Comparison of ENCODE assay signal across 10 mouse cellular contexts in genomic region chr12:5983937-5984610, GRCm38 (mm10).
DNase-seq lines count a peak whose midpoint lies in the region; ATAC-seq and TF ChIP-seq lines count a peak whose summit lies in the region.
"Had no signal": no experiment of that assay in that cellular context is flagged by ENCODE, and none has a peak within 500 bp of the region (broad histone marks: within the 10 kb centered on the region; RNA-seq: fewer than 3 reads in every experiment).

No protein-coding gene starts in this region.

- TF ChIP-seq CTCF in kidney, postnatal 0 days (IDR thresholded peaks at IDR 0.05; ENCODE audit: low read depth) = no peak
- no peak for TF ChIP-seq CTCF in hindbrain, postnatal 0 days (IDR thresholded peaks at IDR 0.05; ENCODE audit: low read depth)
- no peak for TF ChIP-seq CTCF in stomach, postnatal 0 days (IDR thresholded peaks at IDR 0.05; ENCODE audit: low read depth)

- H3K4me3 ChIP-seq in kidney, postnatal 0 days (replicated peaks; ENCODE audit: low read depth, low read length) = no peak overlapping the region
- no peak overlapping the region for H3K4me3 ChIP-seq in kidney, embryonic 16.5 days (ENCODE audit: low read length)
- H3K4me3 ChIP-seq in hindbrain, postnatal 0 days (ENCODE audit: low read length) = no peak overlapping the region
- no peak overlapping the region for H3K4me3 ChIP-seq in stomach, postnatal 0 days (ENCODE audit: low read depth, low read length)
- H3K4me3 ChIP-seq: heart, embryonic 12.5 days; limb, embryonic 15.5 days had no signal

- H3K36me3 ChIP-seq in kidney, postnatal 0 days (ENCODE audit: insufficient read depth, low read length) = no peaks in the 10 kb centered on the region
- no peaks in the 10 kb centered on the region for H3K36me3 ChIP-seq in kidney, embryonic 16.5 days (ENCODE audit: insufficient read depth, low read length)
- H3K36me3 ChIP-seq in hindbrain, postnatal 0 days (ENCODE audit: insufficient read depth, low read length) = no peaks in the 10 kb centered on the region
- no peaks in the 10 kb centered on the region for H3K36me3 ChIP-seq in stomach, postnatal 0 days (ENCODE audit: control insufficient read depth, insufficient read depth, low read length)
- H3K36me3 ChIP-seq: heart, embryonic 12.5 days; limb, embryonic 15.5 days had no signal

- no peak overlapping the region for H3K4me2 ChIP-seq in kidney, postnatal 0 days (ENCODE audit: low read length)
- no peak overlapping the region for H3K4me2 ChIP-seq in kidney, embryonic 16.5 days (replicated peaks; ENCODE audit: low read depth, low read length)
- 0 out of 2 replicates have a peak overlapping the region, but pooled peaks have one; percentile 16 for H3K4me2 ChIP-seq in hindbrain, postnatal 0 days (ENCODE audit: low read depth, low read length)
- H3K4me2 ChIP-seq in stomach, postnatal 0 days (replicated peaks; ENCODE audit: low read depth) = 0 out of 2 replicates have a peak overlapping the region, but pooled peaks have one; percentile 5
- H3K4me2 ChIP-seq: heart, embryonic 12.5 days; limb, embryonic 15.5 days had no signal

- 27% methylated on average over 13 of the region's 13 CpGs for WGBS in kidney, postnatal 0 days
- WGBS in kidney, embryonic 16.5 days = 36% methylated on average over 13 of the region's 13 CpGs
- 51% methylated on average over 13 of the region's 13 CpGs for WGBS in hindbrain, postnatal 0 days
- WGBS in stomach, postnatal 0 days = 39% methylated on average over 13 of the region's 13 CpGs

- no peaks in the 10 kb centered on the region for H3K27me3 ChIP-seq in kidney, postnatal 0 days (ENCODE audit: insufficient read depth, low read length)
- H3K27me3 ChIP-seq in kidney, embryonic 16.5 days (ENCODE audit: insufficient read depth, low read length) = no peaks in the 10 kb centered on the region
- H3K27me3 ChIP-seq in hindbrain, postnatal 0 days (ENCODE audit: insufficient read depth, low read length) = no peaks in the 10 kb centered on the region
- no peaks in the 10 kb centered on the region for H3K27me3 ChIP-seq in stomach, postnatal 0 days (ENCODE audit: control insufficient read depth, insufficient read depth, low read length)
- H3K27me3 ChIP-seq: heart, embryonic 12.5 days; limb, embryonic 15.5 days had no signal

- no peaks in the 10 kb centered on the region for H3K9me3 ChIP-seq in kidney, postnatal 0 days (replicated peaks; ENCODE audit: low read length)
- no peaks in the 10 kb centered on the region for H3K9me3 ChIP-seq in kidney, embryonic 16.5 days (ENCODE audit: low read length)
- H3K9me3 ChIP-seq in hindbrain, postnatal 0 days (ENCODE audit: low read length) = no peaks in the 10 kb centered on the region
- no peaks in the 10 kb centered on the region for H3K9me3 ChIP-seq in stomach, postnatal 0 days (ENCODE audit: control insufficient read depth, low read length)
- H3K9me3 ChIP-seq: heart, embryonic 12.5 days; limb, embryonic 15.5 days had no signal

- no peak for ATAC-seq in kidney, postnatal 0 days (replicated peaks; ENCODE audit: low FRiP score, low read depth)
- no peak for ATAC-seq in kidney, embryonic 16.5 days (ENCODE audit: low FRiP score, low TSS enrichment)
- no peak for ATAC-seq in hindbrain, postnatal 0 days
- ATAC-seq in stomach, postnatal 0 days (ENCODE audit: low FRiP score, low TSS enrichment) = no peak

- no peak overlapping the region for H3K9ac ChIP-seq in kidney, postnatal 0 days (ENCODE audit: low read depth, low read length)
- no peak overlapping the region for H3K9ac ChIP-seq in kidney, embryonic 16.5 days (replicated peaks; ENCODE audit: low read length)
- no peak overlapping the region for H3K9ac ChIP-seq in hindbrain, postnatal 0 days (replicated peaks; ENCODE audit: low read length)
- no peak overlapping the region for H3K9ac ChIP-seq in stomach, postnatal 0 days (ENCODE audit: low read length)
- H3K9ac ChIP-seq: heart, embryonic 12.5 days; limb, embryonic 15.5 days had no signal

- no peak for TF ChIP-seq EP300 in stomach, postnatal 0 days (optimal IDR thresholded peaks at IDR 0.05)

- peak; percentile 43 for DNase-seq in kidney, postnatal 0 days (ENCODE audit: low spot score)
- DNase-seq in retina, postnatal 1 day = peak; percentile 52
- DNase-seq in retina, embryonic 14.5 days (ENCODE audit: low spot score) = no peak
- DNase-seq in hindbrain, postnatal 0 days (ENCODE audit: low spot score) = peak; percentile 52
- DNase-seq in stomach, postnatal 0 days (ENCODE audit: low spot score) = no peak
- DNase-seq in cerebellum, adult 18-20 months = no peak
- DNase-seq: spleen, adult 18-20 months had no signal

- H3K4me1 ChIP-seq in kidney, postnatal 0 days (replicated peaks; ENCODE audit: insufficient read depth, low read length) = no peaks in the 10 kb centered on the region
- no peaks in the 10 kb centered on the region for H3K4me1 ChIP-seq in kidney, embryonic 16.5 days (ENCODE audit: insufficient read depth, low read length)
- no peaks in the 10 kb centered on the region for H3K4me1 ChIP-seq in hindbrain, postnatal 0 days (ENCODE audit: insufficient read depth, low read length)
- H3K4me1 ChIP-seq in stomach, postnatal 0 days (replicated peaks; ENCODE audit: control insufficient read depth, insufficient read depth) = no peaks in the 10 kb centered on the region
- H3K4me1 ChIP-seq: heart, embryonic 12.5 days; limb, embryonic 15.5 days had no signal

- no peak overlapping the region for H3K27ac ChIP-seq in kidney, postnatal 0 days
- no peak overlapping the region for H3K27ac ChIP-seq in kidney, embryonic 16.5 days (ENCODE audit: low read length)
- H3K27ac ChIP-seq in hindbrain, postnatal 0 days = no peak overlapping the region
- no peak overlapping the region for H3K27ac ChIP-seq in stomach, postnatal 0 days (replicated peaks)
- H3K27ac ChIP-seq: limb, embryonic 15.5 days had no signal

Comparison
In these comparisons a context has a peak if more than half of its experiments do, and no peak if none do; other contexts are left out.
1. DNase-seq: peak in kidney, postnatal 0 days (single experiment), retina, postnatal 1 day (single experiment) and hindbrain, postnatal 0 days (single experiment); none in retina, embryonic 14.5 days (single experiment), stomach, postnatal 0 days (single experiment) and cerebellum, adult 18-20 months (0 of 2).
2. H3K4me2 ChIP-seq: peak in hindbrain, postnatal 0 days (single experiment) and stomach, postnatal 0 days (single experiment); none in kidney, postnatal 0 days (single experiment) and kidney, embryonic 16.5 days (single experiment).